Mouse (Mus musculus) heart, embryonic 14.5 days (tissue): ENCODE measurements around the gene Slc44a2. TPM values are rescaled to one million over a fixed set of nuclear protein-coding genes. Genes with fewer than 3 reads are reported as not detected.

Experiments
- ATAC-seq: fragments of 200-750 bp; cut with Nextera tagmentation; 2 replicates; pipeline ENCODE4 v1.8.0; 2017; ENCODE audit warnings: low read depth, moderate TSS enrichment; ENCODE audit not compliant: insufficient number of reproducible peaks, insufficient read depth, low FRiP score
- H3K27ac ChIP-seq, 2 experiments: fragments of 200-500 bp in 1 of 2; fragments of 300-500 bp in 1 of 2; sonication (generic) in 1 of 2; replicated peaks in 1 of 2; 2 replicates each; pipeline ENCODE4 v1.5.1; 2012 to 2014; ENCODE audit warnings: low read depth in 2 of 2, low read length in 2 of 2, control low read depth in 1 of 2, mild to moderate bottlenecking in 1 of 2, mixed read lengths in 1 of 2; ENCODE audit not compliant: control insufficient read depth in 1 of 2, insufficient read depth in 1 of 2
- H3K27me3 ChIP-seq: fragments of 300-500 bp; sonication (generic); 2 replicates; pipeline ENCODE4 v1.6.1; 2014; ENCODE audit warnings: mild to moderate bottlenecking, low read length, control low read depth; ENCODE audit not compliant: control insufficient read depth, insufficient read depth
- H3K36me3 ChIP-seq: fragments of 300-500 bp; sonication (generic); 2 replicates; pipeline ENCODE4 v1.6.1; 2014; ENCODE audit warnings: mild to moderate bottlenecking, control low read depth, low read length, mixed read lengths; ENCODE audit not compliant: control insufficient read depth, insufficient read depth
- H3K4me1 ChIP-seq, 2 experiments: fragments of 200-500 bp in 1 of 2; fragments of 300-500 bp in 1 of 2; sonication (generic) in 1 of 2; 2 replicates each; pipeline ENCODE4 v1.6.1; 2012 to 2014; ENCODE audit warnings: low read length in 2 of 2, control low read depth in 1 of 2, mixed read lengths in 1 of 2; ENCODE audit not compliant: control insufficient read depth in 2 of 2, insufficient read depth in 2 of 2
- H3K4me2 ChIP-seq: fragments of 300-500 bp; sonication (generic); 2 replicates; pipeline ENCODE4 v1.6.1; 2014; ENCODE audit warnings: mild to moderate bottlenecking, low read length
- H3K4me3 ChIP-seq, 2 experiments: fragments of 200-500 bp in 1 of 2; fragments of 300-500 bp in 1 of 2; sonication (generic) in 1 of 2; 2 replicates each; pipeline ENCODE4 v1.5.1; 2012 to 2014; ENCODE audit warnings: low read length in 2 of 2, mild to moderate bottlenecking in 2 of 2, control low read depth in 1 of 2, low read depth in 1 of 2, moderate library complexity in 1 of 2; ENCODE audit not compliant: control insufficient read depth in 1 of 2, insufficient read depth in 1 of 2
- H3K9ac ChIP-seq: fragments of 300-500 bp; sonication (generic); 2 replicates; pipeline ENCODE4 v1.6.1; 2014; ENCODE audit warnings: mild to moderate bottlenecking, low read length
- H3K9me3 ChIP-seq: fragments of 300-500 bp; sonication (generic); 2 replicates; pipeline ENCODE4 v1.6.1; 2016; ENCODE audit warnings: low read length, control low read depth; ENCODE audit not compliant: control insufficient read depth
- WGBS: fragments of 180-500 bp; shearing (Covaris S2); extraction: QIAGEN DNeasy Blood & Tissue Kit; methylation state at CpG from one replicate; pipeline ENCODE4 v1.1.7; 2014; 5-methylcytosine and 5-hydroxymethylcytosine counted together
- polyA plus RNA-seq: library from polyadenylated mRNA; unstranded; fragments of >200 nt; fragmentation: Nextera tagmentation; extraction: Ambion mirVana; gene quantifications from 2 replicates; pipeline ENCODE4 v1.2.1, GENCODE M21; 2014

The Slc44a2 gene
- polyA plus RNA-seq, 1 experiment from 2014 or later: 66.4 TPM

DNA sequence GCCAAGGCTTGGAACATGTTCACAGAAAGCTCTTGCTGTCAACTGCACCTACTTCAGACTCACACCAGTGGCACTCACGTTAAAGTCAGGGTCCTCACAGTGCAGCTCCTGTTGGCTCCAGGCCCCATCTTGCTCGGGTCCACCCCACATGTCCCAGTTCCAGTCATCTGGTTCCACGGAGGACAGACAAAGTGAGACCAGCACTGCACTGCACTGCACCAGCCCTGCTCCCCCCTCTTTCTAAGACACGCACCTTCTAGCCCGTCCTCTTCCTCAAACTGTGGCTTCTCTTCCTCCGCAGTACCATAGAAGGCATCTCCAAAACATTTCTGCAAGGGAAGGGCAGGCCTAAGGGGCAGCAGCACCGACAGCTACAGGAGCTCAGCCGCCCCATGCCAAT, 44.2 kb upstream of the Slc44a2 start:
- WGBS: 88% methylated on average over 8 of the region's 8 CpGs

DNA sequence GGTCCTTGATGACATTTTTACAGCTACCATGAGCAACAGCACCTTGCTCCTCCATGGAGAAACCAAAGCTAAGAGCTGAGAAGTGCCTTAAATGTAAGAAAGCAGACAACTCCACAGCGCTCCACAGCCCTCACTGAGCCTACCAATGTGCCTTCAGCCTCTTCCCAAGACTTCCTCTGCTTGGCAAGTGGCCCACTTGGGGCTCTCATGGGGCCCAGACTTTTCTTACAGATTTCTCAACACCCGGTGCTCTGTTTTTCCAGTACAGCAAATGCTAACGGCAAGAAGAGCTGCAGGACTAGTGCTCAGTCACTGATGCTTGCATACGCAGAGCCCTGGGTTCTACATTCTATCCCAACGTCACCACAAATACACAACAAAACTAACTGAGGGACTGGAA, 42.7 kb upstream of the Slc44a2 start:
- Histone ChIP-seq H3K4me3 (no peak overlapping the region), H3K27ac (no peak overlapping the region), H3K36me3 (peaks cover 97% of the 10 kb centered on the region), H3K9ac (no peak overlapping the region), H3K4me2 (no peak overlapping the region), H3K27me3 (no peaks in the 10 kb centered on the region), H3K9me3 (no peaks in the 10 kb centered on the region), H3K4me1 (peaks cover 5 to 15% of the 10 kb centered on the region in 2 experiments; a peak in 2 of 4 replicates)
- no peak for ATAC-seq
- WGBS: 90% methylated on average over 5 of the region's 5 CpGs

More for the DNA sequence above, 44.2 kb upstream of the Slc44a2 start:
- Histone ChIP-seq H3K4me2 (no peak overlapping the region), H3K9ac (no peak overlapping the region), H3K36me3 (peaks cover 98% of the 10 kb centered on the region), H3K27me3 (no peaks in the 10 kb centered on the region), H3K27ac (no peak overlapping the region), H3K4me1 (peaks cover 5 to 15% of the 10 kb centered on the region in 2 experiments; a peak in 2 of 4 replicates), H3K9me3 (no peaks in the 10 kb centered on the region), H3K4me3 (no peak overlapping the region)
- ATAC-seq: no peak

DNA sequence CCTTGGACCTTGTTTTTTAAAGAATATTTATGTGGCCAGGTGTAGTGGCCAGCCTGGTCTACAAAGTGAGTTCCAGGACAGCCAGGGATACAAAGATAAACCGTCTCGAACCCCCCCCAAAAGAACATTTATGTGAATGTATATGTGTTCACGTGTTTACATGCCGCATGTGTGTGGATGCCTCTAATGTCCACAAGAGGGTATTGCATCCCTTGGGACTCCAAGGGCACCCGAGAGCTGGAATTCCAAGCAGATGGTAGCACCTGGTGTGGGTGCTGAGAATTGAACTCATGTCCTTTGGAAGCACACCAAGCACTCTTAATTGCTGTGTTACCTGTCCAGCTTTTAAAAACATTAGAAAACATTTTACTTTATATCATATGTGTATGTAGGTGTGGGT, 36.9 kb upstream of the Slc44a2 start:
- H3K4me1 ChIP-seq: peaks cover 5 to 15% of the 10 kb centered on the region in 2 experiments
- 89% methylated on average over 5 of the region's 5 CpGs for WGBS
- no peak for ATAC-seq

DNA sequence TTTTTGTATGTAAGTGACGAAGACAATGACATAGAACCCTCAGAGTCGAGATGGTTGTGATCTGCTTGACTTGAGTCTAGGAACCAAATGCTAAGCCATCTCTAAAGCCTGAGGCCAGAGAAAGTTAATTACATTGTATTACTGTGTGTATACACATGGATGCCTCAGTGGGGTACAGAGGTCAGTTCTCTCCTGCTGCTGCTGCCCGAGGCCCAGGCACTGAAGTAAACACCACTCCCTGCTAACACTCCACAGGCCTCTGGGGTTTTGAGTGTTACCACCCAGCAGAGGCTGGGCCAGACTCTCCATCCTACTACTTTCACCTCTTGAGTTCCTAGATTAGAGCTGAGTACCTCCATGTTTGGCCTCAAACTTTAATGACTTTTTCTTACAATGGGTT, 36.5 kb upstream of the Slc44a2 start:
- Histone ChIP-seq H3K9ac (no peak overlapping the region), H3K9me3 (no peaks in the 10 kb centered on the region), H3K4me3 (no peak overlapping the region), H3K4me1 (peaks cover 9 to 19% of the 10 kb centered on the region in 2 experiments), H3K4me2 (no peak overlapping the region), H3K36me3 (peaks cover 69% of the 10 kb centered on the region), H3K27ac (no peak overlapping the region), H3K27me3 (no peaks in the 10 kb centered on the region)
- WGBS: 91% methylated on average over 3 of the region's 3 CpGs
- no peak for ATAC-seq

More for the DNA sequence above, 36.9 kb upstream of the Slc44a2 start:
- Histone ChIP-seq H3K27me3 (no peaks in the 10 kb centered on the region), H3K4me3 (no peak overlapping the region), H3K27ac (no peak overlapping the region), H3K9me3 (no peaks in the 10 kb centered on the region), H3K36me3 (peaks cover 69% of the 10 kb centered on the region), H3K4me2 (no peak overlapping the region), H3K9ac (no peak overlapping the region)

DNA sequence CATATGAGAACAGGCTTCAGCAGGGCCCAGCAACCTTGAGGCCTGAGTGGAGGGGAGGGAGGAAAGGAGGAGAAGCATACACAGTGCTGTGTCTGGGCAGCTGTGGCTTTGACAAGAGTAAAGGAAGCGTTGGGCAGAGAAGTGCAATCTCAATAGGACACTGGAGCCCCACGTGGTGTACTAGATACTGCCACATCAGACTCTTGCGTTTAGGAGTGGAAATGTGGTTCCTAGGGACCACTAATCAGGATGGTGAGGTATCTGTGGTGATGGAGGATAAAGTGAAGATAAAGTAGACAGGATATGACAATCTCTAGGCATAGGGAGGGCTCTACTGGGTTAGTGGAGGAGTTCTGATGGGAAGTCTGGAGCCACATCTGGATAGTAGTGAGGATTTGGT, 33.7 kb upstream of the Slc44a2 start:
- H3K4me3 ChIP-seq: peak overlapping the region in 1 of 2 experiments; percentile 82; a peak in 2 of 4 replicates
- no peaks in the 10 kb centered on the region for H3K9me3 ChIP-seq
- H3K27me3 ChIP-seq: no peaks in the 10 kb centered on the region
- WGBS: 48% methylated on average over 3 of the region's 3 CpGs
- peak overlapping the region in 1 of 2 experiments; percentile 90; a peak in 1 of 4 replicates for H3K27ac ChIP-seq
- no peak for ATAC-seq
- peaks cover 10 to 33% of the 10 kb centered on the region in 2 experiments for H3K4me1 ChIP-seq
- peak overlapping the region; percentile 78 for H3K4me2 ChIP-seq
- H3K36me3 ChIP-seq: peaks cover 43% of the 10 kb centered on the region
- H3K9ac ChIP-seq: peak overlapping the region; percentile 85

DNA sequence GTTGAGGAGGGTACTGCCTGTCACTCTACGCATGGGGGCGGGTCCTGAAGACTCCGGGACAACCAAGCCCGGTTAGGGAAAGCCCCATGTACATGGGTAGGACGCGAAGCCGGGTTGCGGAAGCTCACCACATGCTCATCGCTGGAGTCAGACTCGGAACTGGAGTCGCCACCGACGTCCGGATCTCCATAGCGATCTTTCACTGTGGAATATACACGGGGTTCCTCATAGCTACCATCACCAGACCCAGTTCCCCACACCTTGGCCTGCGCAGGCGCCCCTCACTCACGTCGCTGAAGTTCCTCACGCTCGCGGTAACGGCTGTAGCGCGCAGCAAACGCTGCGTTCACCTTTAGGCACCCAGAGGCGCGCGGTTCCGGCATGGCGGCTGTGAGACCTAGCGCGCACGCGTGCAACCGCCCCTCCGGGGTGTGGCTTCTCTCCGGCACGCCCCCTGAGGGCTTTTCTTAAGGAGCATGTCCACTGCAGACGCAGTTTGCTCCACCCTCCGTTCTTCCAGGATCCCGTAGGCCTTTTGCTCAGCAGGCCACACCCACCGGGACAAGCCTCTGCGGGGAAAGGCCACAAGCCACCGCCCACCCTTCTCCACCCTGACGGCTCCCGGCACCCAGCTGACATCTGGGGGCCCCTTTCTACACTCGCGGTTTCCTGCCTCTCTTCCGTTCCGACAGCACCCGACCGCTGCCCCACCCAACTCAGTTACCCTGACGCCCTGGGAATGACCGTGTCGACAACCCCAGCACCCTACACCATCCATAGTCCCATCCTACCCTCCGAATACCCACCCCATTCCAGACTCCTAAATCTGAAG, 32.7 kb upstream of the Slc44a2 start, which contains the start of gene Kri1:
Gene Kri1 (minus strand): TSS at position 399 of the 832 bp plus-strand sequence.
- Histone ChIP-seq H3K4me1 (peaks cover 10 to 33% of the 10 kb centered on the region in 2 experiments), H3K9me3 (no peaks in the 10 kb centered on the region), H3K4me2 (peak within 1 kb of the TSS; percentile 78), H3K4me3 (peak within 1 kb of the TSS; percentile 82 to 97), H3K27ac (peak within 1 kb of the TSS; percentile 90 to 92), H3K9ac (peak within 1 kb of the TSS; percentile 85), H3K27me3 (no peaks in the 10 kb centered on the region), H3K36me3 (peaks cover 34% of the 10 kb centered on the region)
- peak; percentile 66 for ATAC-seq
- WGBS: under 1% methylated on average over 59 of the region's 59 CpGs

DNA sequence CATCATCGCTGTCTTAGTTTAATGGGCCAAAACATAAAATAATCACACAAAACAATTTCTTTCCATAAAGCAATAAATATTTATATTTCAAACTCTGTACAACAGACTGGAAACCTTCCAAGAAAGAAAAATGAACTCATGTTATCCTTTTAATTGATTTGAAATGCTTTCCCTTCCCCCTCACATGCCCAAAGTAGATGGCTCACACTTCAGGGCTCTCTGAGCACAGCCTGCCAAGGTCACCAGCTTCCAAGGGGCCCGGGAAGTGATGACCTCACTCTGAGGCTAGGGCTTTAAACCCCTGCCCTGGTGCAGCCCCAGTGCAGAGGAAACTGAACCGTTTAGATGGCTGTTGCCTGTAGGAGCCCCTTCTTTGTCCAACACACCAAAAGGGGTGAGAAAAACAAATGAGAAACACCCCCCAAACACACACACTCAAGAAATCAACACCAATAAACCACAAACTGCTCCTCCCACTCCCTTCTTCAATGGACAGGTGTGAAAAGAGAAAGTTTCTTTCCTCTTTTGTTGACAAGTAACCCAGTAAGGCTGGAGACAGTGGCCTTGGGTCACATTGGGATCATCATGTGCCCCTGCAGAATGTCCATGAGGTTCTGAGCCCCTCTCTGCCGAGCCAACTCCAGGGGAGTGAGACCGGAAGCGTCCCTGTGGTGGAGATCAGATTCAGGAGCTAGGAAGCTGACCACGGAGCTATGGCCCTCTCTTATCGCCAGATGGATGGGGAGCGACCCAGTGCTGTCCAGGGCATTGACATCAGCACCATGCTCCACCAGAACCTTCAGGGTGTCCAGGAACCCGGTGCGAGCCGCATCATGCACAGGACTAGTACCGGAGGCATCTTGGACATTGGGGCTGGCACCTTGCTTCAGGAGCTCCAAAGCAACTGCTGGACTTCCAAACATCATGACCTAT, 31.8 kb upstream of the Slc44a2 start:
- ATAC-seq: no peak
- peak overlapping the region; percentile 85 for H3K9ac ChIP-seq

More for the DNA sequence above, 31.8 kb upstream of the Slc44a2 start:
- H3K4me2 ChIP-seq: peak overlapping the region; percentile 78
- peaks cover 29% of the 10 kb centered on the region for H3K36me3 ChIP-seq
- no peaks in the 10 kb centered on the region for H3K27me3 ChIP-seq
- H3K4me1 ChIP-seq: peaks cover 10 to 33% of the 10 kb centered on the region in 2 experiments
- 67% methylated on average over 13 of the region's 13 CpGs for WGBS
- H3K4me3 ChIP-seq: peak overlapping the region; percentile 82 to 97
- peak overlapping the region; percentile 83 to 90 for H3K27ac ChIP-seq
- no peaks in the 10 kb centered on the region for H3K9me3 ChIP-seq
